Mouse (Mus musculus): Measurements from ENCODE around the gene Ptprc.
A peak's percentile ranks its signal among the peaks of the same experiment; 100 is the strongest.

Ptprc gene

DNA sequence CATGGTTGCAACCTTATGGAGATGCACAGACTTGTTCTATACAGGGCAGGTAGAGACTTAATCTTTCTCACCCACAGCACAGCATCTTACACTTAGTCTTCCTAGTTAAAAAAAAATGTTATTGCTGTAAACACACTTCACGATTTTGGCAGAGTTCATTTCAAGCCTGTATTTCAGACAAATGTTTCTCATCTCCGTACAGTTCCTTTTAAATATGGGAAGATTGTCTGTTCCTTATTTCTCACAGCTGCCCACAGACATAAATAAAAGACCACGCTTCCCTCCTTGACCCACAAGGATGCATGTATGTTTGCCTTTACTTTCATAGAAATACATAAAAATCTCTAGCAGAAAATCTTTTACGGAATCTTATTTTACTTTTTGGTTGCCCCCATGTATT lies 22.4 kb downstream of the Ptprc start:
- no peak for DNase-seq (ENCODE audit: low spot score in 2 of 2)

DNA sequence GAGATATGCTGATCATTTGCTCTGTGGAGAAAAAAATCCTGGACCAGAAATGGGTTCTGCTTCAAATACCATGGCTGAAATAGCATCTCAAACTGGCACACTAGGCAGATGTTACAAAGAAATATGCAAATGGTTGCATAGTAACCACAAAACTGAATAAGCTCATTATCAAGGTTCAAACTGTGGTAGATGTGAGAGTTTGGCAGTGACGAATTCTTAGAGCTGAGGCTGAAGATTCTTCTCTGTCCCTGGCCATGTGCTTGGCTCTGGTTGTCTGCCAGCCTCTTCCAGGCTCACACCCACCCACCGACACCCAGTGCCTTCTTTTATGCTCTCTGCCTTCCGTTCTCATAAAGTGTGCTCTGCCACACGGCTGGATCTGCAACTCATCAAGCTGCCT lies 26.7 kb downstream of the Ptprc start:
- peak; percentile 56 to 71 for DNase-seq (ENCODE audit: low spot score in 2 of 2)

DNA sequence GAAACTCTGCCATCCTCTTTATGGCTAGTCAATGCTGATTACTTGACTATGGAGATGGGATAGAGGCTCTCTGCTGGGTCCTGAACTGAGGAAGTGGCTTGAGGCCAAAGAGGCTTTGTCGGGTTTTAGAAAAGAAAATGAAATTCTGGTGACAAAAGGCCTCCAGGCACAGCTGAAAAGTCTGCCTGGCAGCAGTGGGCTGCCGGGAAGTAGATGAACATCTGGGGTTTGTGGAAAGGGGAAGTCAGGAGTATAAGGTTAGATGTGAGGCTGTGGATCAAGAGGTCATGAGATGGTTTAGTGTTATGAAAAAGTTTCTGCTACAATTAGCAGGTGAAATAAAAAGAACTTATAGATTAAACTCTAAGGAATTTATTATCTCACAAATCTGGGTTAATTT lies 29.9 kb downstream of the Ptprc start:
- DNase-seq (ENCODE audit: low spot score in 2 of 2), result no peak

GRCm38 (mm10) chr1:138145148-138145547 lies 30.4 kb downstream of the Ptprc start:
- no peak for DNase-seq (ENCODE audit: low spot score in 2 of 2)

GRCm38 (mm10) chr1:138144365-138144764 lies 31.1 kb downstream of the Ptprc start:
- no peak for DNase-seq (ENCODE audit: low spot score in 2 of 2)

- no peak for DNase-seq (ENCODE audit: low spot score in 2 of 2)
Observed at GRCm38 (mm10) chr1:138140769-138141168, 34.7 kb downstream of the Ptprc start.

- DNase-seq (ENCODE audit: low spot score in 2 of 2), result no peak
Observed at GRCm38 (mm10) chr1:138137696-138138095, 37.8 kb downstream of the Ptprc start.

DNA sequence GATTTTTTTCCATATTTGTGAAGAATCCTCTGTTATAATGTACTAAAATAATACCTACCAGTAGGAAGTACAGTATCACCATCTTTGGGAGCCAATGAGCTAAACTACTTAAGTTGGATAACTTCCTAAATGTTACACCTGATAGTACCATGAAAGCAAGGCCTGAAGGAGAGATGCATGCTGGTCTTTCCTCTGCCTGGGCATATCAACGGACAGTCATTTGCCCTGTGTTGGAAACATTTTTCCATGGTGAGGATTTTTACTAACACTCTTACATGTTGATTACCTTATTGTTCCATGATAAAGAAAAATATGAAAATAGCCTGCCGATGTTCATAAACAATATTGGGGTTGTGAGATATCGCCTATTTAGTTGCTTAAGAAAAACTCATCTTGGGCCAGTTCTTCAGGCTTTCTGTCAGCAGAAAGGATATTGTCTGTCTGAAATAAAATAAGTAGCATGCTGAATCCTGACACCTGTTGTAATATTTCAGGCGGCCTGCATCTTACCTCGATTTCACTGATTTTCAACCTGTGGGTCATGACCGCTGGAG lies 38.4 kb downstream of the Ptprc start:
- DNase-seq (ENCODE audit: low spot score in 2 of 2), result no peak

- peak; percentile 88 to 91 for DNase-seq (ENCODE audit: low spot score in 2 of 2)
Observed at GRCm38 (mm10) chr1:138136373-138136779, 39.1 kb downstream of the Ptprc start.

DNA sequence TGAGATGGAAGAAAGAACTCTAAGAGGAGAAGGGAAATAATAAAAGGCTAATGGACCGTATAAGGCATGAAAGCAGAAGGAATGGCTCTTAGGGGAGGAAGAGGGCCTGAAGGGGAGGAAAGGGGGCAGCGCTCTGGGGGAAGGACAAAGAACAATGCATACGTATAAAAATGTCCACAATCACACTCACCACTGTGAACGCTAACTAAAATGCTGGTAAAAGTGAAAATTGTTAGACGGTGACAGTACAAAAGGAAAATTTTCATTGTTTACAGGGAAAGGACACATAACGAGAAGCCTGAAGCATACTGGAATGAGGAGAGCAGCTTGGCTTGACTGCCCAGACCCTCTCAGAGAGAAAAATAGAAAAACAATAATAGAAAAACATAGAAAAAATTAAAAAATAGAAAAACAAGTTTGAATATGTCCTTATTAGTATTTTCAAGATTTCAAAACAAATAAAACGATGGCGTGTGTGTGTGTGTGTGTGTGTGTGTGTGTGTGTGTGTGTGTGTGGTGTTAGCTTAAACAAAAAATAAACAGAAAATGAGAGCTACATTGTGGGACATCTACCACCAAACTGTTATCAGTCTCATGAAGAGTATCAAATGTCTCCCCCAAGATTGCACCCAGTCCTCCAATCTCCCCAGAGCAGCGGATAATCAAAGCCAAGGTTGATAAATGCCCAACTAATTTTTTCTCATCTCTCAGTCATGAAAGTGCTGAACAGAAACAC lies 39.7 kb downstream of the Ptprc start:
- no peak for DNase-seq (ENCODE audit: low spot score in 2 of 2)

- DNase-seq (ENCODE audit: low spot score in 2 of 2), result no peak
Observed at GRCm38 (mm10) chr1:138135117-138135516, 40.4 kb downstream of the Ptprc start.

GRCm38 (mm10) chr1:138134324-138134723 lies 41.2 kb downstream of the Ptprc start:
- peak in 1 of 2 experiments; percentile 35 for DNase-seq (ENCODE audit: low spot score in 2 of 2)

- no peak for DNase-seq (ENCODE audit: low spot score in 2 of 2)
Observed at GRCm38 (mm10) chr1:138131739-138132138, 43.8 kb downstream of the Ptprc start.

GRCm38 (mm10) chr1:138130145-138130544 lies 45.4 kb downstream of the Ptprc start:
- DNase-seq (ENCODE audit: low spot score in 2 of 2), result no peak

GRCm38 (mm10) chr1:138126843-138127242 lies 48.7 kb downstream of the Ptprc start:
- DNase-seq (ENCODE audit: low spot score in 2 of 2), result no peak

- DNase-seq (ENCODE audit: low spot score in 2 of 2), result no peak
Observed at GRCm38 (mm10) chr1:138125281-138125680, 50.2 kb downstream of the Ptprc start.

- peak in 1 of 2 experiments; percentile 59 for DNase-seq (ENCODE audit: low spot score in 2 of 2)
Observed at GRCm38 (mm10) chr1:138123866-138124265, 51.6 kb downstream of the Ptprc start.

- no peak for DNase-seq (ENCODE audit: low spot score in 2 of 2)
Observed at GRCm38 (mm10) chr1:138119895-138120294, 55.6 kb downstream of the Ptprc start.

- DNase-seq (ENCODE audit: low spot score in 2 of 2), result no peak
Observed at GRCm38 (mm10) chr1:138093219-138093618, 82.3 kb downstream of the Ptprc start.

GRCm38 (mm10) chr1:138085810-138086209 lies 89.7 kb downstream of the Ptprc start:
- no peak for DNase-seq (ENCODE audit: low spot score in 2 of 2)

DNA sequence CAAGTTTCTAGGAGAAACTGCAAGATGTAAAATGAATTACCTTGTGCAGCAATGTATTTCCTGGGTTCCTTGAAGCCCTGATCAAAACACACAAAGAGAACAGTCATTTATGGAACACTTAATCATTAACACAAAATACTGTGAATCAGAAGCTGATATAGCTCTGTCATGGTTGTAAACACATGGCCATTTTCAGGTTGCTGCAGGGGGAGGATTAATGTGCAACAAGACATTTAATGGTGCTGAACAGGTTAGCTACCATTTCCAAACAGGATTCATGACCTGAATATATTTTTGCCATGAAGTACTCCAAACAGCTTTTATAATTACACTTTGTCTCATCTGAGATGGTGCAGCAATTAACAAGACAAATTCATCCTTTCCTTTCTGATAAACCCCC lies 91.8 kb downstream of the Ptprc start:
- DNase-seq (ENCODE audit: low spot score in 2 of 2), result no peak

GRCm38 (mm10) chr1:138080308-138080707 lies 95.2 kb downstream of the Ptprc start:
- DNase-seq (ENCODE audit: low spot score in 2 of 2), result no peak

DNA sequence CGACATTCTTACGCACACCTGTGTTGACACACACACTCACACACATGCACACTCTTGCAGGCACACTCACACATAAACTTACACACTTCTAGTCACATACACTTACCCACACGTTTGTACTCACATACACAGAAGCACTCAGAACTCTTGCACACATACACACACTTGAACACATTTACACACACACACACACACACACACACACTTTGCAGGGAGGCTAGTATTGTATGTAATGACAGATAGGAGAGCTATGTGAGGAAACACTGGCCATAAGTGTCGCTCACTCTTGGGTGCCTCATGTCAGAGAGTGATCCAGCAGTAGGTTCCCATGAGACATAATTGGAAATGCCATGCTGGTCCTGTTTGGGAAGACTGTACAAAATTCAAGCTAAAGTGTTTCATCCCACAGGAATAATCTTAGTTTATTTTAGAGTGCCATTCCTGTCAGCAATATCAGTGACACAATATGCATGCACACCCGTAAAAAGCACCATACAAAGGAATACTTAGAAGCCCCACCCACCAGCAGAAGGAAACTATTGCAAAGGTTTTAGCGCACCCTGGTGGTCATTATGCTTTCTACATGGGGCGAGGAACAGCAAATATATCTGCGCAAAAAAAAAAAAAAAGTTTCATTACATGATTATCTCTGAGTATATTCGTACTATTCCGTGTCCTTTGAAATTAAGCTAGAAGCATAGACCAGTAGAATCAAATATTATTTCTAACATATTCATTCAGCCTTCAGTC lies 131.1 kb downstream of the Ptprc start:
- DNase-seq (ENCODE audit: low spot score in 2 of 2), result peak; percentile 65 to 77
